Mouse (Mus musculus) liver, adult 2 months (tissue): ENCODE measurements around the gene Sdhb. TPM values are rescaled to one million over a fixed set of nuclear protein-coding genes. Genes with fewer than 3 reads are reported as not detected.

Source experiments
- DNase-seq: peaks from one replicate; pipeline ENCODE4 v3.0.0-alpha.2; 2011; ENCODE audit warnings: low read depth, low spot score; ENCODE audit errors: extremely low read depth
- H3K27ac ChIP-seq: fragments of 200-500 bp; replicated peaks from 2 replicates; pipeline ENCODE4 v1.5.1; 2012; ENCODE audit warnings: low read depth, mild to moderate bottlenecking, control low read depth, inconsistent platforms, low read length; ENCODE audit not compliant: insufficient read depth
- H3K27me3 ChIP-seq: fragments of 200-500 bp; 2 replicates; pipeline ENCODE4 v1.6.1; 2012; ENCODE audit warnings: mild to moderate bottlenecking, moderate library complexity, low read length, inconsistent platforms; ENCODE audit not compliant: control insufficient read depth, insufficient read depth
- H3K36me3 ChIP-seq: fragments of 200-500 bp; 2 replicates; pipeline ENCODE4 v1.6.1; 2012; ENCODE audit warnings: low read length, inconsistent platforms; ENCODE audit not compliant: control insufficient read depth, insufficient read depth
- H3K4me1 ChIP-seq: fragments of 200-500 bp; 2 replicates; pipeline ENCODE4 v1.6.1; 2011; ENCODE audit warnings: low read length; ENCODE audit not compliant: control insufficient read depth, insufficient read depth
- H3K4me3 ChIP-seq: fragments of 200-500 bp; 2 replicates; pipeline ENCODE4 v1.5.1; 2011; ENCODE audit warnings: low read depth, mild to moderate bottlenecking, control low read depth, low read length, moderate library complexity; ENCODE audit not compliant: insufficient read depth
- H3K79me2 ChIP-seq: fragments of 200-500 bp; 2 replicates; pipeline ENCODE4 v1.6.1; 2012; ENCODE audit warnings: inconsistent platforms, mild to moderate bottlenecking, low read length, moderate library complexity; ENCODE audit not compliant: control insufficient read depth, insufficient read depth
- H3K9ac ChIP-seq: fragments of 200-500 bp; 2 replicates; pipeline ENCODE4 v1.6.1; 2012; ENCODE audit warnings: low read depth, mild to moderate bottlenecking, control low read depth, inconsistent platforms, low read length
- CTCF ChIP-seq: fragments of 200-500 bp; IDR thresholded peaks from 2 replicates; pipeline ENCODE4 v1.5.1; 2011; ENCODE audit warnings: low read depth, low read length, control low read depth
- POLR2A ChIP-seq: fragments of 200-500 bp; IDR thresholded peaks from 2 replicates; pipeline ENCODE4 v1.6.1; 2011; ENCODE audit warnings: low read length, control low read depth; ENCODE audit not compliant: insufficient read depth; ENCODE audit errors: extremely low read depth
- WGBS: fragments of 180-500 bp; shearing (Covaris S2); methylation state at CpG from one replicate; pipeline ENCODE4 v1.1.7; 2018; 5-methylcytosine and 5-hydroxymethylcytosine counted together
- polyA plus RNA-seq: library from polyadenylated mRNA; depleted of rRNA; stranded (reverse); fragments of >200 nt; gene quantifications from 2 replicates; pipeline ENCODE4 v1.2.3, GENCODE M21; 2012
- total RNA-seq: library from RNA; depleted of rRNA; stranded (reverse); fragments of >200 nt; gene quantifications from 2 replicates; pipeline ENCODE4 v1.2.3, GENCODE M21; 2014

Sdhb gene
- total and polyA plus RNA-seq, 2 experiments: 347 to 532 TPM

- H3K27ac ChIP-seq: no peak overlapping the region
- no peaks in the 10 kb centered on the region for H3K79me2 ChIP-seq
- no peaks in the 10 kb centered on the region for H3K4me1 ChIP-seq
- 92% methylated on average over 5 of the region's 5 CpGs for WGBS
- no peak overlapping the region for H3K4me3 ChIP-seq
- no peak overlapping the region for H3K9ac ChIP-seq
- DNase-seq: no peak
- no peaks in the 10 kb centered on the region for H3K27me3 ChIP-seq
- TF ChIP-seq CTCF (no peak), POLR2A (no peak)
- H3K36me3 ChIP-seq: no peaks in the 10 kb centered on the region
Measured at GRCm38 (mm10) chr4:140916296-140916695, 44.7 kb upstream of the Sdhb start.

GRCm38 (mm10) chr4:140917451-140917850 is 43.6 kb upstream of the Sdhb start:
- no peak for TF ChIP-seq POLR2A
- TF ChIP-seq CTCF: no peak
- Histone ChIP-seq H3K79me2 (no peaks in the 10 kb centered on the region), H3K27ac (no peak overlapping the region), H3K27me3 (no peaks in the 10 kb centered on the region), H3K9ac (no peak overlapping the region), H3K4me1 (no peaks in the 10 kb centered on the region), H3K4me3 (no peak overlapping the region), H3K36me3 (no peaks in the 10 kb centered on the region)
- 93% methylated on average over 9 of the region's 9 CpGs for WGBS
- no peak for DNase-seq

- WGBS: 27% methylated on average over 11 of the region's 11 CpGs
- Histone ChIP-seq H3K4me3 (no peak overlapping the region), H3K27me3 (no peaks in the 10 kb centered on the region), H3K27ac (no peak overlapping the region), H3K79me2 (no peaks in the 10 kb centered on the region), H3K36me3 (no peaks in the 10 kb centered on the region), H3K9ac (no peak overlapping the region), H3K4me1 (no peaks in the 10 kb centered on the region)
- TF ChIP-seq POLR2A (no peak), CTCF (no peak)
- no peak for DNase-seq
Measured at GRCm38 (mm10) chr4:140919974-140920836, 40.8 kb upstream of the Sdhb start.

GRCm38 (mm10) chr4:140922508-140922907 is 38.5 kb upstream of the Sdhb start:
- DNase-seq: no peak
- 79% methylated on average over 5 of the region's 5 CpGs for WGBS
- H3K9ac ChIP-seq: no peak overlapping the region

GRCm38 (mm10) chr4:140925648-140926047 is 35.4 kb upstream of the Sdhb start:
- Histone ChIP-seq H3K4me1 (no peaks in the 10 kb centered on the region), H3K4me3 (no peak overlapping the region), H3K79me2 (no peaks in the 10 kb centered on the region), H3K27ac (no peak overlapping the region), H3K36me3 (no peaks in the 10 kb centered on the region), H3K9ac (no peak overlapping the region), H3K27me3 (no peaks in the 10 kb centered on the region)
- 71% methylated on average over 8 of the region's 8 CpGs for WGBS
- TF ChIP-seq POLR2A (no peak), CTCF (no peak)
- DNase-seq: no peak

More at GRCm38 (mm10) chr4:140922508-140922907, 38.5 kb upstream of the Sdhb start:
- Histone ChIP-seq H3K27me3 (no peaks in the 10 kb centered on the region), H3K4me3 (no peak overlapping the region), H3K4me1 (no peaks in the 10 kb centered on the region), H3K36me3 (no peaks in the 10 kb centered on the region), H3K27ac (no peak overlapping the region), H3K79me2 (no peaks in the 10 kb centered on the region)
- no peak for TF ChIP-seq CTCF
- TF ChIP-seq POLR2A: no peak

- Histone ChIP-seq H3K27me3 (no peaks in the 10 kb centered on the region), H3K27ac (no peak overlapping the region), H3K79me2 (no peaks in the 10 kb centered on the region), H3K9ac (no peak overlapping the region), H3K36me3 (no peaks in the 10 kb centered on the region), H3K4me1 (no peaks in the 10 kb centered on the region), H3K4me3 (no peak overlapping the region)
- no peak for DNase-seq
- TF ChIP-seq POLR2A (no peak), CTCF (no peak)
- 77% methylated on average over 9 of the region's 9 CpGs for WGBS
Measured at GRCm38 (mm10) chr4:140928349-140928748, 32.7 kb upstream of the Sdhb start.
